Mouse (Mus musculus): Measurements from ENCODE around the gene Zfp874a.
A peak's percentile ranks its signal among the peaks of the same experiment; 100 is the strongest.
"Not testable (repeated sequence)": the region's sequence is repeated elsewhere in the genome, so short reads cannot be mapped to it uniquely, and the experiment has no call there.

Gene Zfp874a

DNA sequence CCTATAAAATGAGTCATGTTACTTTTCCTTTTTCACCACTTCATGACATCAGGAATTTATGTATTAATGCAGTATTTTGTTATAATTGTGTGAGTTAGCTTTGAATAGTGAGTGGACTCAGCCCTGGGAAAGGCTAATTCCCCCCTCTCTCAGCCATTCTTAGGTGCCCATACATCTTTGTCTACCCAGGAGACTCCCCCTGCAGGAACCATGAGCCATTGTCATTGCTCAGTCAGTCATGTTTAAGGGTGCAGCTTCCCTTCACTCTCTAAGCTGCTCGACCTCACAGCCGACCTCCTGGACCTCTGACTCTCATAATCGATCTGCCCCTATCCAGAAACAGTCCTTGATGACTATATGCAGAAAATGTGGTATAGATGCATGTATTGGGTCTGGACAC, 75.2 kb downstream of the Zfp874a start:
- DNase-seq (ENCODE audit: low read depth, low spot score), result not testable (repeated sequence)

DNA sequence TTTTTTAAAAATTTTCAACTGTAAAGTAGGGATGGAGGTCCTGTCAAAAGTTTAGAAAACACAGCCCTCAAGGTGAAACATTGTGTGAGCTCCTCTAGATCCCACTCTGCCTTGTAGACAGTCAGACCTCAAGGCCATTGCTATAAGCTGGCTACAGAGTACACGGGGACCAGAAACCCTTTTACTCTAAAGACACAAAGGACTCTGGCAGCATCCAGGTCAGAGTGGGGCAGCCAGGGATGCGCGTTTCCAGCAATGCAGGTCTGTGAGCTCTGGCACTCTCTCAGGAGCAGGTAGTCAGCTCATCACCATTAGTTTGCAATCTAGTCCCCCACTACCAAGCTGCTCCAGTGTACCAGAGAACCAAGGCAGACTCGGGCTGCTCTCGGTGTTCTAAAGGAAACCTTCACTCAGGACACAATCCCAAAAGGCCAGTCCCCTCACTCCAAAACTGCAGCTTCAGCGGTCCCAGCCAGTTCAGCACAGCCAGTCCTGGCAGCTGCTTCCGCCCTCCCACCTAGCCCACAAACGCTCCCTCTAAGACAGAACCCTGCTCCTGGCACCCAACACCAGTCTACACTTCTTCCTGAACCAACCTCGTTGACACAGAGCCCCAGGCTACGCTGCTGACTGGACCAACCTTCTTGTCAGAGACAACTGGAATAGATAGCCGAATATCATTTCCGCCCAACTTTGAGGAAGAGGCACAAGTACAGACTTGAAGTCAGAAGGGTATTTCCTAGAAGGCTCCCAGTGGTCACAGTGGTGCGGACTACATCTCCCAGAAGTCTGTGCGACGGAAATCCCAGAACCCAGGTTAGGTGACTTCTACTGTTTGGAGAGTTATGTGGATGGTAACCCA, 76.1 kb downstream of the Zfp874a start, which contains the start of the genes Gm28041 and Zfp456:
TSS of gene Gm28041 (minus strand) at position 684 of the 862 bp plus-strand sequence.
TSS of gene Zfp456 (minus strand) at position 761 of the 862 bp plus-strand sequence.
- DNase-seq (ENCODE audit: low read depth, low spot score), result peak; percentile 27
